Mouse (Mus musculus) testis, adult 2 months (tissue): ENCODE measurements around the gene Kdr.

ENCODE experiments used
- CTCF ChIP-seq: fragments of 200-500 bp; IDR thresholded peaks from 2 replicates; pipeline ENCODE4 v1.5.1; 2012; ENCODE audit warnings: low read depth, mild to moderate bottlenecking, inconsistent platforms, low read length, moderate library complexity; ENCODE audit not compliant: control insufficient read depth, insufficient read depth, insufficient replicate concordance
- POLR2A ChIP-seq: fragments of 200-500 bp; IDR thresholded peaks from 2 replicates; pipeline ENCODE4 v1.6.1; 2012; ENCODE audit warnings: low read depth, mild to moderate bottlenecking, inconsistent platforms, low read length, moderate library complexity; ENCODE audit not compliant: control insufficient read depth

DNA sequence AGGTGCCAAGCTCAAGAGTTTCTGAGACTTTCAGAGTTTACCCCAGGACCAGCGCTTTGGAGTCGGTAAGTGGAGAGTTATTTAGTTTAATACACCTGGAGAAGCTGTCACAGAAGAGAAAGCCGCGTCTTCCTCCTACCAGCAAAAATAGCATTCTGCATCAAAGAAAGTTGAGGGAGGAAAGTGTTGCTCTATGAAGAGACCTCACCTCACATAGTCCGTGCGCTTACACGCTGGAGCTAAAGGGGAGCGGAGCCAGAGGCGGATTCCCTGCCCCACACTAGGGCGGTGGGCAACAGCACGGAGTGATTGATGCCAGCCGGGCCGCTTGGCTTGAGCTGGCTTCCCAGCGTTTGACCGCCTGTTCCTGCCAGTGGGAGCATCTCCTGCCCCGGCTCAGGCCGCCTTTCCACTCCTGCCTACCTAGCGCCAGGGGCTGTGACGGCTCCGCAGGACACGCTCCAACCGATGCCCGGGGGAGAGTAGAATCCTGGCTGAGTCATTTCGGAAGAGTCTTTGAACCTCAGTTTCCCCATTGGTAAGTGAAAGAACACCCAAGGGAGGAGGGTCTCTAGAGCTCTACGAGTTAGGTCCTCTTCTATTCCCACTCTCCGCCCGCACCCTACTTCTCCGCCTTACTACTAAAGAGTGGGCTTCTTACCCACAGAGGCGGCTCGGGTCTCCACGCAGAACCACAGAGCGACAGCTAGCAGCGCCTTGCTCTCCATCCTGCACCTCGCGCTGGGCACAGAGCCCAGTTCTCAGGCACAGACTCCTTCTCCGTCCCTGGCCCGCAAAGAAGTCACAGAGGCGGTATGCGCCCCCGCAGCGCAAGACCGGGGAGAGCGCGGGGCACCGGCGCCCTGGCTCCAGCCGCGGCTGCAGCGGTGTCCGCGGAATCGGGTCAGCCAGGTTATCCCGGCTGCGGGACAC is 551 bp downstream of the Kdr start:
- TF ChIP-seq CTCF, result no peak
- TF ChIP-seq POLR2A, result no peak
